Mouse (Mus musculus) midbrain, embryonic 15.5 days (tissue): ENCODE results near the gene Tbc1d16. TPM values are rescaled to one million over a fixed set of nuclear protein-coding genes. Genes with fewer than 3 reads are reported as not detected.

Experiments used
- ATAC-seq: fragments of 200-750 bp; cut with Nextera tagmentation; replicated peaks from 2 replicates; pipeline ENCODE4 v1.8.0; 2017; ENCODE audit warnings: moderate TSS enrichment
- H3K27ac ChIP-seq: fragments of 300-500 bp; sonication (generic); 2 replicates; pipeline ENCODE4 v1.5.1; 2015; ENCODE audit warnings: mild to moderate bottlenecking, inconsistent platforms
- H3K27me3 ChIP-seq: fragments of 300-500 bp; sonication (generic); replicated peaks from 2 replicates; pipeline ENCODE4 v1.6.1; 2015; ENCODE audit warnings: inconsistent platforms
- H3K36me3 ChIP-seq: fragments of 300-500 bp; sonication (generic); replicated peaks from 2 replicates; pipeline ENCODE4 v1.6.1; 2015; ENCODE audit warnings: inconsistent platforms
- H3K4me1 ChIP-seq: fragments of 300-500 bp; sonication (generic); 2 replicates; pipeline ENCODE4 v1.6.1; 2015; ENCODE audit warnings: inconsistent platforms
- H3K4me2 ChIP-seq: fragments of 300-500 bp; sonication (generic); 2 replicates; pipeline ENCODE4 v1.6.1; 2015; ENCODE audit warnings: inconsistent platforms, mild to moderate bottlenecking, moderate library complexity
- H3K4me3 ChIP-seq: fragments of 300-500 bp; sonication (generic); 2 replicates; pipeline ENCODE4 v1.5.1; 2015; ENCODE audit warnings: mild to moderate bottlenecking, inconsistent platforms
- H3K9ac ChIP-seq: fragments of 300-500 bp; sonication (generic); 2 replicates; pipeline ENCODE4 v1.6.1; 2015; ENCODE audit warnings: mild to moderate bottlenecking, inconsistent platforms
- H3K9me3 ChIP-seq: fragments of 300-500 bp; sonication (generic); 2 replicates; pipeline ENCODE4 v1.6.1; 2016; ENCODE audit warnings: inconsistent platforms
- WGBS: fragments of 180-500 bp; shearing (Covaris S2); methylation state at CpG from one replicate; pipeline ENCODE4 v1.1.7; 2015; ENCODE audit warnings: mixed read lengths; 5-methylcytosine and 5-hydroxymethylcytosine counted together
- polyA plus RNA-seq: library from polyadenylated mRNA; unstranded; fragments of >200 nt; fragmentation: Nextera tagmentation; extraction: Ambion mirVana; gene quantifications from 2 replicates; pipeline ENCODE4 v1.2.1, GENCODE M21; 2015

Gene Tbc1d16
- polyA plus RNA-seq, 1 experiment from 2014 or later: 66.8 TPM

GRCm38 (mm10) chr11:119213166-119213885 lies 15.0 kb downstream of the Tbc1d16 start:
- no peak for ATAC-seq
- Histone ChIP-seq H3K4me1 (peaks cover 46% of the 10 kb centered on the region), H3K9ac (no peak overlapping the region), H3K9me3 (no peaks in the 10 kb centered on the region), H3K4me2 (no peak overlapping the region), H3K36me3 (peaks cover 8% of the 10 kb centered on the region; the same call in 1 of the 2 replicates), H3K4me3 (no peak overlapping the region), H3K27me3 (no peaks in the 10 kb centered on the region), H3K27ac (no peak overlapping the region)
- 63% methylated on average over 19 of the region's 19 CpGs for WGBS

DNA sequence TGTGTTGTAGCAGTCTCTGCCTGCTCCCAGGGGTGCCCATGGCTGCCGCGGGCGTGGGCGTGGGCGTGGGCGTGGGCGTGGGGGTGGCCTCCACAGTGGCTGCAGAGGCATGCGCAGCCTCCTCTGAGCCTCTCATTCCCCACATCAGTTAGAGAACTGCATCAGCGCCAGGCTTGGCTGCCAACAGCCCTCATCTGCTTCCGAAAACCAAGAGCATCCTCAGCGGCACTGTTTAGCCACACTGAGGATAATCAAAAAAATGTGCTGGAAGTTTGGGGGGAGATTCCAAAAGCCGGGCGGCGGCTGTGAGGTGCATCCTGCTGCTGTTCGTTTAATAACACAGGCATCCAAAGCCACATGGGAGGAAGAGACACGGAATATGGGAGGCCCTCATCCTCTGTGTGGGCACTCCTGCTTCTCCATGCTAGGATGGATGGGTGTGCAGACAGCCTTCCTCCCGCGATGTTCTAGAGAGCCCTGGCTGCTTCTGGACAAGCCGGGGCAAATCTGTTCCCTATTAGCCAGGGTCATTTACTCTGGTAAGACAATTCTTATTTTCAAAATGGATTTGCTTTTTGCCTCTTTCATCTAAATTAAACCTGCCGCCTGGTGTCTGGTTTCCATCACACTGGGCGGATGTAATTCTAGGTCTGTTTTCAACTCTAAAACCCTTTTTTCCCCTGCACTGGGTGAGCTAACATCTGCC lies 16.5 kb downstream of the Tbc1d16 start:
- H3K27ac ChIP-seq: no peak overlapping the region

GRCm38 (mm10) chr11:119210321-119211100 lies 17.8 kb downstream of the Tbc1d16 start:
- Histone ChIP-seq H3K4me2 (no peak overlapping the region), H3K9me3 (no peaks in the 10 kb centered on the region), H3K27ac (no peak overlapping the region), H3K4me1 (peaks cover 31% of the 10 kb centered on the region), H3K9ac (no peak overlapping the region), H3K36me3 (peaks cover 20% of the 10 kb centered on the region), H3K27me3 (no peaks in the 10 kb centered on the region), H3K4me3 (no peak overlapping the region)
- 53% methylated on average over 32 of the region's 32 CpGs for WGBS
- ATAC-seq: no peak

More for the DNA sequence above, 16.5 kb downstream of the Tbc1d16 start:
- no peak overlapping the region for H3K9ac ChIP-seq
- no peak overlapping the region for H3K4me3 ChIP-seq
- H3K4me2 ChIP-seq: no peak overlapping the region
- H3K36me3 ChIP-seq: peaks cover 20% of the 10 kb centered on the region
- WGBS: 90% methylated on average over 21 of the region's 21 CpGs
- H3K4me1 ChIP-seq: peaks cover 43% of the 10 kb centered on the region
- ATAC-seq: no peak
- H3K9me3 ChIP-seq: no peaks in the 10 kb centered on the region
- H3K27me3 ChIP-seq: no peaks in the 10 kb centered on the region

GRCm38 (mm10) chr11:119209371-119210025 lies 18.8 kb downstream of the Tbc1d16 start:
- Histone ChIP-seq H3K27me3 (no peaks in the 10 kb centered on the region), H3K9me3 (no peaks in the 10 kb centered on the region), H3K9ac (no peak overlapping the region), H3K4me2 (no peak overlapping the region), H3K36me3 (peaks cover 23% of the 10 kb centered on the region), H3K27ac (peak overlapping the region; percentile 38; the same call in 1 of the 2 replicates), H3K4me1 (peaks cover 21% of the 10 kb centered on the region), H3K4me3 (no peak overlapping the region)
- 73% methylated on average over 10 of the region's 10 CpGs for WGBS
- ATAC-seq: no peak

DNA sequence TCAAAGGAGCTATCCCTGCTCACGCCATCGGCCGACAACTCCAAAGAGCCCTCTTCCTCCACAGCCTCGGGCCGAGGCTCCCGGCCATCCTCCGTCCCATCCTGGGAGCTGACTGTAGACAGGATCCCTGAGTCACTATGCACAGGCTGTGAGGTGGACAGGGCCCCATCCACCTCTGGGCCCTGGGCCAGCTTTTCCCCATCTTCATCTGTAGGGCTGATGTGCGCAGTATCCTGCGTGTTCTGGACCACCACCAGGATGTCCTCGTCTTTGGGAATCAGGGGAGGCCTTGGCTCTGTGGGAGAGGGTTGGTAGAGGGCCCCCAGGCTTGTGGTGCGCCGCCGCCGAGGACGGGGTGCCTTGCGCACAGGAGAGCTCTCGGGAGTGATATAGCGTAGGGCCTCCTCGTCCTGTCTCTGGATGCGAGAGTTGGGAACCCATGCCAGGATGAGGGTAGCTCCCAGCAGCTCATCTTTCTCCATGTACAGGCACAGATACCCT lies 19.4 kb downstream of the Tbc1d16 start:
- peaks cover 15% of the 10 kb centered on the region for H3K4me1 ChIP-seq
- no peak overlapping the region for H3K4me3 ChIP-seq
- no peak overlapping the region for H3K27ac ChIP-seq
- 91% methylated on average over 20 of the region's 20 CpGs for WGBS
- ATAC-seq: no peak
- no peak overlapping the region for H3K9ac ChIP-seq
- H3K27me3 ChIP-seq: no peaks in the 10 kb centered on the region
- H3K4me2 ChIP-seq: no peak overlapping the region
- H3K36me3 ChIP-seq: peaks cover 23% of the 10 kb centered on the region
- no peaks in the 10 kb centered on the region for H3K9me3 ChIP-seq

DNA sequence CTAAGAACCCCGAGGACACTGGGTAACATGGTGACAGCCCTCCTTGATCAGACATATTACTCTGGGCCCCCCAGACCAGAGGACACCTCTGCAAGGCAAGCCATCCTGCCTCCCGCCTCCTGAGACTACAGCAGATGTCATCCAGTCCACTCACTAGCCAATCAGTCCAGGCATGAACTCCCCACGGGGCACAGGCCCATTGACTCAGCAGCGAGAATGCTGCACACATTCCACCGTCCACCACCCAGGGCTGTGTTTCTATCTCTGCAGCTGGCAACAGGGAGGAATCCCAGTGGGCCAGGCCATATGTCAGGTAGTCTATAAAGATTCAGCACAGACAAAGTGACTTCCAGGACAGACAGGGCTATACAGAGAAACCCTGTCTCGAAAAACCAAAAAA lies 20.3 kb downstream of the Tbc1d16 start:
- Histone ChIP-seq H3K4me1 (peaks cover 10% of the 10 kb centered on the region), H3K9me3 (no peaks in the 10 kb centered on the region)

DNA sequence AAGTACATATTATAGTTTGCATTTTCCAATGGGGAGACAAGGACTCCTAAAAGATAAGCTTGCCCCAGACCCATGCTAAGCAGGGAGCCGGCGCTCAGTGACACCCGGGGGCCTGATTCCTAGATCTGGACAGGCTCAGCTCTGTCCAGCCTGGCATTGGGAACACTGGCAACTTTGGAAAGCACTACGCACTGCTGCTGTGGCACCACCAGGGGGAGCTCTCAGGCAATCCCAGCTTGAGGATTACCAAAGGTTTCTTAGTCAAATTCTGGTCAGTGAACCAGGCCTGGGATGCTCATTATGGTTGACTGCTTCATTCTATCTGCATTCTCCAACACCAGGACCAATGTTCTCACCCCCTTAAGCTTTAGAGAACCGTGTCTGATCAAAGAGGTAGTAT lies 21.7 kb downstream of the Tbc1d16 start:
- H3K4me3 ChIP-seq: no peak overlapping the region
- 27% methylated on average over 5 of the region's 5 CpGs for WGBS
- no peak for ATAC-seq
- peaks cover 10% of the 10 kb centered on the region for H3K4me1 ChIP-seq
- H3K27ac ChIP-seq: no peak overlapping the region
- H3K4me2 ChIP-seq: no peak overlapping the region
- H3K27me3 ChIP-seq: no peaks in the 10 kb centered on the region
- H3K36me3 ChIP-seq: peaks cover 23% of the 10 kb centered on the region
- no peaks in the 10 kb centered on the region for H3K9me3 ChIP-seq
- no peak overlapping the region for H3K9ac ChIP-seq

More for the DNA sequence above, 20.3 kb downstream of the Tbc1d16 start:
- Histone ChIP-seq H3K4me3 (no peak overlapping the region), H3K27me3 (no peaks in the 10 kb centered on the region), H3K4me2 (no peak overlapping the region), H3K36me3 (peaks cover 23% of the 10 kb centered on the region), H3K27ac (no peak overlapping the region), H3K9ac (no peak overlapping the region)
- WGBS: 71% methylated on average over 6 of the region's 6 CpGs
- ATAC-seq: no peak

DNA sequence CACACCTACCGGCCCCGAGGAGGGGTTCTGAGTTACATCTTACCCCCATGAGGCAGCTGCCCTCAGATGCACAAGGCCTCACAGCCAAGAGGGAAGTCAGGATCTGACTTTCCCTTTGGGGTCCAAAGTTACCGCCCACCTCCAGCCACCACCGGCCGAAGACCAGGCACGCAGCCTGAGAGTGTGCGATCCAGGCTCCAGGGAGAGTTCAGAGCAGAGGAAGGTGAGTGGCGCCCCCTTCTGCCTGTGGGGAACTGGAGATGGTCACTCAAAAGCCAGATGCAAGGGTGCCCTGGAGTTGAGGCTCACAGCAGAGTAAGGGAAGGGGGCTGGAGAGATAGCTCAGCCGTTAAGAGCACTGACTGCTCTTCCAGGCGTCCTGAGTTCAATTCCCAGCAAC lies 22.6 kb downstream of the Tbc1d16 start:
- H3K4me1 ChIP-seq: peaks cover 10% of the 10 kb centered on the region
- H3K36me3 ChIP-seq: peaks cover 23% of the 10 kb centered on the region

DNA sequence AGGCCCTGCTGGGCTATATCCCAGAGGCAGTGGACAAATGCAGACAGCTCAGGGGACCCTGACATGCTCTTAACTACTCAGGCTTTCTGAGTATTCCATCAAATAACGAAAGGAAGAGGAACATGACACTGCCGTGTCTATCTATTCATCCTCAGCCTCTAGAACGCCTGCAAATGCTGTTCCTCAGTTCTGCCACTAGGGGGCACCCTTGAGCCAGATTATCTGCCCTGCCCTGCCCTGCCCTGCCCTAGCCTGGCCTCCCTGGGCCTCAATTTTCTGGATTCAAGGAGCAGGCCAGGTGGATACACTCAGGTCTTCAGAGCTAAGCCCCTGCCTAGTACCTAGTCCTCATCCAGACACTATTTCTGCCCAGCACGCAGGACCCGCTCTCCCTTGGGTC lies 24.9 kb downstream of the Tbc1d16 start:
- ATAC-seq: no peak
- WGBS: 51% methylated on average over 5 of the region's 5 CpGs
- no peak overlapping the region for H3K4me2 ChIP-seq
- H3K9ac ChIP-seq: no peak overlapping the region
- H3K4me3 ChIP-seq: no peak overlapping the region
- H3K27ac ChIP-seq: no peak overlapping the region
- H3K36me3 ChIP-seq: peaks cover 15% of the 10 kb centered on the region
- no peaks in the 10 kb centered on the region for H3K27me3 ChIP-seq
- no peaks in the 10 kb centered on the region for H3K9me3 ChIP-seq
- H3K4me1 ChIP-seq: peaks cover 1% of the 10 kb centered on the region; the same call in 1 of the 2 replicates

More for the DNA sequence above, 22.6 kb downstream of the Tbc1d16 start:
- H3K9ac ChIP-seq: no peak overlapping the region
- H3K27me3 ChIP-seq: no peaks in the 10 kb centered on the region
- no peak overlapping the region for H3K4me3 ChIP-seq
- H3K9me3 ChIP-seq: no peaks in the 10 kb centered on the region
- no peak overlapping the region for H3K4me2 ChIP-seq
- no peak overlapping the region for H3K27ac ChIP-seq
- ATAC-seq: no peak
- 84% methylated on average over 10 of the region's 10 CpGs for WGBS

DNA sequence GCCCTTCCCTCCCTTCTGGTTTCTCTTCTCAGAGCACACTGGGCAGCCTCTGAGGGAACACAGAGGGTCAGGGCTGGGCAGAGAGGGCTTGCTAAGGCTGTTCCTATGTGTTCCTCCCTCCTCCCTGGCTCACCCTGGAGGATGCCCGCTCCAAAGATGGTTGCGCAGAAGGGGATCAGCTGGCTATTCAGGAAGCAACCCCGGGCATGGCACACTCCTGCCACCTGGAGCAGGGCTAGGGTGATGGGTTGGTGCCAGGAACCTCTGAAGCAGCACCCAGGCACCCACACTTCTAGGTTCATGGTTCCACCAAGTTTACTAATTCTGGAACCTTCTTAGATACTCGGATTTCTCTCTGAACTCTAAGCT lies 29.1 kb downstream of the Tbc1d16 start:
- H3K27me3 ChIP-seq: no peaks in the 10 kb centered on the region
- H3K4me2 ChIP-seq: no peak overlapping the region
- ATAC-seq: no peak
- no peak overlapping the region for H3K4me3 ChIP-seq
- H3K27ac ChIP-seq: no peak overlapping the region
- H3K9me3 ChIP-seq: no peaks in the 10 kb centered on the region
- no peaks in the 10 kb centered on the region for H3K36me3 ChIP-seq
- no peak overlapping the region for H3K9ac ChIP-seq
- peaks cover 7% of the 10 kb centered on the region; the same call in 1 of the 2 replicates for H3K4me1 ChIP-seq
- 92% methylated on average over 4 of the region's 4 CpGs for WGBS

DNA sequence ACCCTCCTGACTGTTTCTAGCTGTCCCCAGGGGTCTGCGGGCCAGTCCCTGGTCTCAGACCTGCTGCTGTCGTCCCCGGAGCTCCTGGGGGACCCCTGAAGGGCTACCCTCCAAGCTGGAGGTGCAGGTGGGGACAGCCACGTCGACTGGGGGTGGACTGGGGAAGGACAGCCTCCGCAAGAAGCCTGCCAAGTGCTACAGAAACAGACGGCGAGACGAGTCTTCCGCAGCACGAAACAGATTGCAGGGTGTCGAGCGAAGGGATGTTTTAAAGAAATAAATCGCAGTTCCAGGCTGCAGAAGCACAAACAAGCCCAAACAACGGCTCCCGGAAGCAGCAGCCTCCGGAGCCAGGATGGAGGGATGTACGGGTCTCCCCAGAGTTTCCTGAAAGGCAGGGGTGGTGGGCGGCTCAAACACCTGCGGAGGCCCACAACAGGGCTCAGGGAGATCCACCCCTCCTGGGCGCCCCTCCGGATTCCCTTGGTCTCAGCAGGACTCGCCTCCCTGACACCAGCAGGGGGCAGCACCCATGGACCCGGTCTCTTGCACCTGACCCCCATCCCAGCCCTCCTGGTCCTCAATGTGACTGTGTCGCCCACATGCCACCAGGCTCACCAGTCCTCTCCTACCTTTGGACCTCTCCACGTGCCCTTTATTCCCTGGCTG lies 29.6 kb downstream of the Tbc1d16 start:
- Histone ChIP-seq H3K9me3 (no peaks in the 10 kb centered on the region), H3K4me1 (peaks cover 7% of the 10 kb centered on the region; the same call in 1 of the 2 replicates), H3K4me2 (no peak overlapping the region), H3K36me3 (no peaks in the 10 kb centered on the region), H3K9ac (no peak overlapping the region), H3K27me3 (no peaks in the 10 kb centered on the region), H3K27ac (no peak overlapping the region), H3K4me3 (no peak overlapping the region)
- WGBS: 61% methylated on average over 25 of the region's 26 CpGs
- no peak for ATAC-seq
